Mouse (Mus musculus): Measurements from ENCODE around the gene Ablim1. TPM values are rescaled to one million over a fixed set of nuclear protein-coding genes. Genes with fewer than 3 reads are reported as not detected.

The Ablim1 gene
- total and polyA plus RNA-seq, 3 experiments, result 101 to 454 (median 418) TPM

DNA sequence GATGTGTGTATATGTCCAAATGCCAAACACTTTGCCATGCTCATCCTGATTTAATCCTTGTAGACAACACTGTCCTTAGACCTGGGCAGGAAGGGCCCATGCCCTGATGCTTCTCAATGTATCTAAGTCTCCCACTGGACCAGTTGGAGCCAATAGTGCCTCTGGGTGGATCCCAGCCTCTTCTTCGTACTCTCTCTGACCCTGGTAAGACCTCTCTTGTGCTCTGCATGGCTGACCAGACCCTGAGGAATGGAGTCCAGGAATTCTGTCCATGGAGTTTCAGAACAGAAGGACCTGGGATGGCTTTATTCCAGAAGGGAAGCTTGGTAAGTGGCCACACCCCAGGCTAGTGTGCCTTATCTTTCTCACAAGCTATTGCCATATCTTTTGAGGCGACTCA, 102.3 kb downstream of the Ablim1 start:
- no peaks in the 10 kb centered on the region for H3K27me3 ChIP-seq (ENCODE audit: control insufficient read depth, insufficient read depth, low read length)
- no peak overlapping the region for H3K9ac ChIP-seq (ENCODE audit: low read depth, low read length)
- WGBS, result 35% methylated on average over 2 of the region's 2 CpGs
- H3K4me3 ChIP-seq, result no peak overlapping the region
- TF ChIP-seq POLR2A (IDR thresholded peaks at IDR 0.05; ENCODE audit: insufficient read depth, low read depth, low read length), result no peak
- peaks cover 23% of the 10 kb centered on the region for H3K36me3 ChIP-seq (ENCODE audit: control insufficient read depth, insufficient read depth, low read length)
- peaks cover 8% of the 10 kb centered on the region for H3K79me2 ChIP-seq (replicated peaks; ENCODE audit: control insufficient read depth, insufficient read depth, low read length)
- peak in 1 of 2 experiments; percentile 27 for DNase-seq
- H3K27ac ChIP-seq, result peak overlapping the region; percentile 76
- intact Hi-C loops (cut with DNase I), result loop anchor here (5.0 kb wide), 1 partner anchor 35 kb away; no protein-coding TSS in a partner anchor
- peaks cover 30% of the 10 kb centered on the region for H3K4me1 ChIP-seq (ENCODE audit: control insufficient read depth, insufficient read depth, low read length)

DNA sequence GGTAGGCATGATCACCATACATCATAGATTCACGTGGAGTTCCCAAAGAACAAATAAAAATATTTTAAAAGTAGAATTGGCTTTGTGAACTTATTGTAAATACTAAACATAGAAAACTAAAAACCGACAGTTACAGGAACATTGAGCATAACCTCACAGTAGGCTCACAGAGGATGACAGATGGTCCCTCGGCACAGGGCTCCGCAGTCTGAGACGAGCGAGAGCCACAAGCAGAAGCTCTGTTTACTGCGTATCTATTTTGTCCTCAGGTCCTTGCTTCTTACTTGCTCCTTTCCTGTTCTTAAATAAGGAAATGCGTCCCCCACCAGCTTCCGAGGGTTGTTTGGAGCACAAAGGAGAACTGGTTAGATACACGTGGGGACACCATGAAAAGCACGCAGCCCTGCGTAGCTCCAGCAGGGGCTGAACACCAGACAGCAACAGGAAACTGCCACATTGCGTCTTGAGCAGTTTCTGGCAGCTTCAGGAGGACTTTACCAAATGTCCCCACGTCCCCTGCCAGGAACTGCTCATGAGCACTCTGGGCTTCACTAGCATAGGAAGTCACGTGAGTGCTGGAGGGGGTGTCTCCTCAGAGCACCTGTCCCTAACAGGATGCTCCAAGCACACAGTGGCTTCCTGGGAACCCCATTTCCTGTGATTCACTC, 103.1 kb downstream of the Ablim1 start:
- intact Hi-C loops (cut with DNase I), result loop anchor here (2.0 to 5.0 kb wide), 2 partner anchors 34 to 55 kb away; no protein-coding TSS in a partner anchor
- DNase-seq, result peak; percentile 64 to 82
- WGBS, result 40% methylated on average over 15 of the region's 15 CpGs

DNA sequence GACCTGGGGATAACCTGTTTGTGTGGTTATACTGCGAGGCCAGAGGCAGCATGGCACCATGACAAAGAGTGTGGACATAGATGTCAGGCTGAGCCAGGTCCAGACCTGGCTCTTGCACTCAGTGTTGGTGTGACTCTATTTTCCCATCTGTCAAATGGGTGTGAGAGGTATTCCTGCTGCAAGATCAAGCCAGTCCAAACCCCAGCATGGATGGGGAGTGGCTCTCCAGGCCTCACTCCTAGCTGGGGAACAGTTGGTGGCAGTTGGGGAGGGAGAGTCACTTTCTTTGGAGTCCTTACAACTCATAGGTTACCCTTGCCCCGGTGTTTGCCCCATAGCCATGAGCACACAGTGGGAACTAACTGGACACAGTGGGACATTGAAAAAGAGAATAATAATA, 103.8 kb downstream of the Ablim1 start:
- Histone ChIP-seq H3K9ac (ENCODE audit: low read depth, low read length) (no peak overlapping the region), H3K36me3 (ENCODE audit: control insufficient read depth, insufficient read depth, low read length) (peaks cover 25% of the 10 kb centered on the region), H3K4me1 (ENCODE audit: control insufficient read depth, insufficient read depth, low read length) (peaks cover 26% of the 10 kb centered on the region), H3K27ac (peak overlapping the region; percentile 76), H3K27me3 (ENCODE audit: control insufficient read depth, insufficient read depth, low read length) (no peaks in the 10 kb centered on the region), H3K79me2 (replicated peaks; ENCODE audit: control insufficient read depth, insufficient read depth, low read length) (peaks cover 6% of the 10 kb centered on the region), H3K4me3 (no peak overlapping the region)
- TF ChIP-seq EP300 (IDR thresholded peaks at IDR 0.05; ENCODE audit: insufficient read depth, low read depth, low read length), result no peak
- no peak for TF ChIP-seq POLR2A (IDR thresholded peaks at IDR 0.05; ENCODE audit: insufficient read depth, low read depth, low read length)
- no peak for TF ChIP-seq CTCF (IDR thresholded peaks at IDR 0.05)
- intact Hi-C loops (cut with DNase I), result loop anchor here (2.0 to 5.0 kb wide), 2 partner anchors 34 to 56 kb away; no protein-coding TSS in a partner anchor
- 96% methylated on average over 2 of the region's 2 CpGs for WGBS
- peak in 1 of 2 experiments; percentile 19 for DNase-seq

More for the DNA sequence above, 103.1 kb downstream of the Ablim1 start:
- Histone ChIP-seq H3K4me1 (ENCODE audit: control insufficient read depth, insufficient read depth, low read length) (peaks cover 30% of the 10 kb centered on the region), H3K9ac (ENCODE audit: low read depth, low read length) (no peak overlapping the region), H3K27me3 (ENCODE audit: control insufficient read depth, insufficient read depth, low read length) (no peaks in the 10 kb centered on the region), H3K27ac (peak overlapping the region; percentile 76), H3K4me3 (no peak overlapping the region), H3K79me2 (replicated peaks; ENCODE audit: control insufficient read depth, insufficient read depth, low read length) (peaks cover 6% of the 10 kb centered on the region), H3K36me3 (ENCODE audit: control insufficient read depth, insufficient read depth, low read length) (peaks cover 25% of the 10 kb centered on the region)
- TF ChIP-seq EP300 (IDR thresholded peaks at IDR 0.05; ENCODE audit: insufficient read depth, low read depth, low read length) (peak; percentile 97), CTCF (IDR thresholded peaks at IDR 0.05) (peak; percentile 58), POLR2A (IDR thresholded peaks at IDR 0.05; ENCODE audit: insufficient read depth, low read depth, low read length) (no peak)

DNA sequence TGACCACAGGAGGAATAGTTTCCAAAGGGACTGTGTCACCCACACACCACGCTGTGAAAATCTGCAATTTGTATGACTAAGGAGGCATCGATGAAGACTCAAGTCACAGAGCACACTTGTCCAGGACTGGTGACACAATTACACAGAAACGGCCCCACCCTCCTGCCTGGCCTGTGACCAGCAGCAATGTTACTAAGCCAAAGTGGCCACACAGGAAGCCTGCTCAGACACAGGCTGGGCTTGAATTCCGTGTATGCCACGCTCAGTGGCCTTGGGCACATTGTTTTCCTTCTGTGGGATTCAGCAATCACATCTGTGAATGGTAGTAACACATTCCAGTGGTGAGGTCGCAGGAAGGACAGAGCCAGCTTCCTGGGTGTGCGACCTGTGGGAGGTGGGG, 110.6 kb downstream of the Ablim1 start:
- no peak for TF ChIP-seq CTCF (IDR thresholded peaks at IDR 0.05)
- peak; percentile 92 for TF ChIP-seq EP300 (IDR thresholded peaks at IDR 0.05; ENCODE audit: insufficient read depth, low read depth, low read length)
- no peak; the same call in 1 of the 2 replicates for TF ChIP-seq POLR2A (IDR thresholded peaks at IDR 0.05; ENCODE audit: insufficient read depth, low read depth, low read length)
- intact Hi-C loops (cut with DNase I), result no loop called here
- H3K9ac ChIP-seq (ENCODE audit: low read depth, low read length), result 0 out of 2 replicates have a peak overlapping the region, but pooled peaks have one; percentile 6
- H3K79me2 ChIP-seq (replicated peaks; ENCODE audit: control insufficient read depth, insufficient read depth, low read length), result peaks cover 5% of the 10 kb centered on the region
- peak; percentile 72 to 80 for DNase-seq
- H3K4me3 ChIP-seq, result no peak overlapping the region
- 8% methylated on average over 7 of the region's 7 CpGs for WGBS
- no peaks in the 10 kb centered on the region for H3K27me3 ChIP-seq (ENCODE audit: control insufficient read depth, insufficient read depth, low read length)
- H3K36me3 ChIP-seq (ENCODE audit: control insufficient read depth, insufficient read depth, low read length), result peaks cover 28% of the 10 kb centered on the region
- H3K4me1 ChIP-seq (ENCODE audit: control insufficient read depth, insufficient read depth, low read length), result peaks cover 37% of the 10 kb centered on the region
- peak overlapping the region; percentile 88 for H3K27ac ChIP-seq

DNA sequence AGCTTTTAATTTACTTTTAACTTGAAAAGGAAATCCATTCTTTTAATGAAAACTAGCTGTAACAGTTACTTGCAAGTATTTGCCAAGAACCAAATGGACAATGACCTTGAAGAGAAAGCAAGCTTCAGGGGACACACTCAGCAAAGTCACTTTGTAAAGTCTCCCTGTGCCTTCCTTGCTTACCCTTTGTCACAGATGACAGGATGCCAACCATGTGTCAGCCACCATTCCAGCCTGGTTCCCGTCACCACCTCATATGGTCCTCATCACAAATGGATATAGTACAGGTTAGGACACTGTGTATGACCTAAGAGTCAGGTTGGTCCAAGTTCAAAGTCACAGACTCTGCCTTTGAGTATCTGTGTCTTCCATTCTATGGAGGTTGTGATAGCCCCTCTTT, 112.2 kb downstream of the Ablim1 start:
- Histone ChIP-seq H3K4me1 (ENCODE audit: control insufficient read depth, insufficient read depth, low read length) (peaks cover 47% of the 10 kb centered on the region), H3K4me3 (no peak overlapping the region), H3K9ac (ENCODE audit: low read depth, low read length) (no peak overlapping the region), H3K79me2 (replicated peaks; ENCODE audit: control insufficient read depth, insufficient read depth, low read length) (peaks cover 2% of the 10 kb centered on the region; the same call in 1 of the 2 replicates), H3K27ac (peak overlapping the region; percentile 88), H3K27me3 (ENCODE audit: control insufficient read depth, insufficient read depth, low read length) (no peaks in the 10 kb centered on the region), H3K36me3 (ENCODE audit: control insufficient read depth, insufficient read depth, low read length) (peaks cover 17% of the 10 kb centered on the region)
- DNase-seq, result peak in 1 of 2 experiments; percentile 66
- WGBS, result 30% methylated on average over 1 of the region's 1 CpGs
- intact Hi-C loops (cut with DNase I), result no loop called here
- peak; percentile 99 for TF ChIP-seq EP300 (IDR thresholded peaks at IDR 0.05; ENCODE audit: insufficient read depth, low read depth, low read length)
- no peak for TF ChIP-seq POLR2A (IDR thresholded peaks at IDR 0.05; ENCODE audit: insufficient read depth, low read depth, low read length)
- TF ChIP-seq CTCF (IDR thresholded peaks at IDR 0.05), result no peak

DNA sequence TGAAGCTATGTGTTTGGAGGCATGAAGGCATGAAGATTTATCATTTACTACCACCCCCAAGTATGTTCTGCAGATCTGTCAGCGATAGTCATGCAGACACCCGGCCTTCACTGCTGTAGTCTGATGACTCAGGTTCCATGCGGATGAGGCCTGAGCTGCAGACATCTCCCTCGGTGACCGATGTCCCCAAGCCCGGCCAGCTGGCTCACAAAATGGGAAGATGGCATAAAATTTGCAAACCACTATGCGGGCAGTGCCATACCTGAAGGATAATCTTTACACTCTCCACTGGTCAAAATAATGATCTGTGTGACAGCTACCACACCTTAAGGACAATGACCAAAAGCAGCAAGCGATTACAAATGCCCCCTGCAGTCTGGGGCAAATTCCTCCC, 113.6 kb downstream of the Ablim1 start:
- Histone ChIP-seq H3K36me3 (ENCODE audit: control insufficient read depth, insufficient read depth, low read length) (peaks cover 14% of the 10 kb centered on the region), H3K4me1 (ENCODE audit: control insufficient read depth, insufficient read depth, low read length) (peaks cover 45% of the 10 kb centered on the region), H3K9ac (ENCODE audit: low read depth, low read length) (no peak overlapping the region), H3K79me2 (replicated peaks; ENCODE audit: control insufficient read depth, insufficient read depth, low read length) (peaks cover 2% of the 10 kb centered on the region; the same call in 1 of the 2 replicates), H3K27ac (peak overlapping the region; percentile 88), H3K4me3 (no peak overlapping the region), H3K27me3 (ENCODE audit: control insufficient read depth, insufficient read depth, low read length) (no peaks in the 10 kb centered on the region)
- DNase-seq, result no peak
- intact Hi-C loops (cut with DNase I), result no loop called here
- 63% methylated on average over 8 of the region's 8 CpGs for WGBS
- TF ChIP-seq POLR2A (IDR thresholded peaks at IDR 0.05; ENCODE audit: insufficient read depth, low read depth, low read length) (no peak), EP300 (IDR thresholded peaks at IDR 0.05; ENCODE audit: insufficient read depth, low read depth, low read length) (no peak), CTCF (IDR thresholded peaks at IDR 0.05) (no peak)

Measured in heart, adult 2 months (tissue).